Mouse (Mus musculus): Measurements from ENCODE around the gene Cntn5. TPM values are rescaled to one million over a fixed set of nuclear protein-coding genes. Genes with fewer than 3 reads are reported as not detected.

Cntn5 gene
- total RNA-seq, 1 experiment from 2014 or later: not detected

GRCm38 (mm10) chr9:10186063-10186462 lies 718.5 kb downstream of the Cntn5 start:
- no peak for DNase-seq

- DNase-seq: no peak
Measured at GRCm38 (mm10) chr9:10170526-10170925, 734.0 kb downstream of the Cntn5 start.

- DNase-seq: no peak
Measured at GRCm38 (mm10) chr9:10121350-10122057, 783.1 kb downstream of the Cntn5 start.

- no peak for DNase-seq
Measured at GRCm38 (mm10) chr9:10116581-10116980, 788.0 kb downstream of the Cntn5 start.

- no peak for DNase-seq
Measured at GRCm38 (mm10) chr9:10109156-10109555, 795.4 kb downstream of the Cntn5 start.

GRCm38 (mm10) chr9:10107861-10108260 lies 796.7 kb downstream of the Cntn5 start:
- no peak for DNase-seq

- no peak for DNase-seq
Measured at GRCm38 (mm10) chr9:10101812-10102440, 802.6 kb downstream of the Cntn5 start.

- no peak for DNase-seq
Measured at GRCm38 (mm10) chr9:10076282-10076681, 828.3 kb downstream of the Cntn5 start.

GRCm38 (mm10) chr9:10073401-10073800 lies 831.2 kb downstream of the Cntn5 start:
- no peak for DNase-seq

- DNase-seq: no peak
Measured at GRCm38 (mm10) chr9:10072860-10073259, 831.7 kb downstream of the Cntn5 start.

GRCm38 (mm10) chr9:10071271-10071670 lies 833.3 kb downstream of the Cntn5 start:
- DNase-seq: no peak

GRCm38 (mm10) chr9:10044969-10045789 lies 859.4 kb downstream of the Cntn5 start:
- DNase-seq: no peak

- DNase-seq: no peak
Measured at GRCm38 (mm10) chr9:10043001-10043400, 861.6 kb downstream of the Cntn5 start.

GRCm38 (mm10) chr9:10015129-10015528 lies 889.4 kb downstream of the Cntn5 start:
- DNase-seq: no peak

GRCm38 (mm10) chr9:9984028-9984427 lies 920.5 kb downstream of the Cntn5 start:
- DNase-seq: no peak

GRCm38 (mm10) chr9:9983220-9983619 lies 921.4 kb downstream of the Cntn5 start:
- no peak for DNase-seq

GRCm38 (mm10) chr9:9965370-9965769 lies 939.2 kb downstream of the Cntn5 start:
- no peak for DNase-seq

GRCm38 (mm10) chr9:9960610-9961172 lies 943.9 kb downstream of the Cntn5 start:
- no peak for DNase-seq

GRCm38 (mm10) chr9:9949346-9949745 lies 955.2 kb downstream of the Cntn5 start:
- no peak for DNase-seq

GRCm38 (mm10) chr9:9944872-9945271 lies 959.7 kb downstream of the Cntn5 start:
- DNase-seq: no peak

- no peak for DNase-seq
Measured at GRCm38 (mm10) chr9:9937444-9938436, 966.8 kb downstream of the Cntn5 start.
